Mouse (Mus musculus) intestine, embryonic 14.5 days (tissue): ENCODE measurements around the gene Creld2. TPM values are rescaled to one million over a fixed set of nuclear protein-coding genes. Genes with fewer than 3 reads are reported as not detected.
"Not testable (repeated sequence)": the region's sequence is repeated elsewhere in the genome, so short reads cannot be mapped to it uniquely, and the experiment has no call there.

Source experiments
- ATAC-seq: fragments of 200-750 bp; cut with Nextera tagmentation; replicated peaks from 2 replicates; pipeline ENCODE4 v1.8.0; 2017; ENCODE audit warnings: low read depth, moderate number of reproducible peaks, moderate TSS enrichment, moderate library complexity; ENCODE audit not compliant: low FRiP score, low TSS enrichment
- DNase-seq: peaks from one replicate; pipeline ENCODE4 v3.0.0-alpha.2; 2018; ENCODE audit warnings: low spot score
- H3K27ac ChIP-seq: fragments of 300-500 bp; sonication (generic); 2 replicates; pipeline ENCODE4 v1.5.1; 2014; ENCODE audit warnings: low read depth, mild to moderate bottlenecking, control low read depth
- H3K27me3 ChIP-seq: fragments of 300-500 bp; sonication (generic); replicated peaks from 2 replicates; pipeline ENCODE4 v1.6.1; 2014; ENCODE audit warnings: low read length, control low read depth; ENCODE audit not compliant: control insufficient read depth, insufficient read depth
- H3K36me3 ChIP-seq: fragments of 300-500 bp; sonication (generic); 2 replicates; pipeline ENCODE4 v1.6.1; 2014; ENCODE audit warnings: low read length, control low read depth; ENCODE audit not compliant: control insufficient read depth, insufficient read depth
- H3K4me1 ChIP-seq: fragments of 300-500 bp; sonication (generic); replicated peaks from 2 replicates; pipeline ENCODE4 v1.6.1; 2014; ENCODE audit warnings: low read length, control low read depth, mixed read lengths; ENCODE audit not compliant: control insufficient read depth, insufficient read depth
- H3K4me2 ChIP-seq: fragments of 300-500 bp; sonication (generic); 2 replicates; pipeline ENCODE4 v1.6.1; 2014; ENCODE audit warnings: low read length
- H3K4me3 ChIP-seq: fragments of 300-500 bp; sonication (generic); 2 replicates; pipeline ENCODE4 v1.5.1; 2014; ENCODE audit warnings: low read depth, low read length, control low read depth, mixed read lengths
- H3K9ac ChIP-seq: fragments of 300-500 bp; sonication (generic); 2 replicates; pipeline ENCODE4 v1.6.1; 2014; ENCODE audit warnings: mild to moderate bottlenecking, low read length
- H3K9me3 ChIP-seq: fragments of 300-500 bp; sonication (generic); 2 replicates; pipeline ENCODE4 v1.6.1; 2016; ENCODE audit warnings: low read length, control low read depth; ENCODE audit not compliant: control insufficient read depth
- WGBS: fragments of 180-500 bp; shearing (Covaris S2); extraction: QIAGEN DNeasy Blood & Tissue Kit; methylation state at CpG from one replicate; pipeline ENCODE4 v1.1.7; 2014; 5-methylcytosine and 5-hydroxymethylcytosine counted together
- polyA plus RNA-seq: library from polyadenylated mRNA; unstranded; fragments of >200 nt; fragmentation: Nextera tagmentation; extraction: Ambion mirVana; gene quantifications from 2 replicates; pipeline ENCODE4 v1.2.1, GENCODE M21; 2014

Gene Creld2
- polyA plus RNA-seq, 1 experiment from 2014 or later = 95.1 TPM

GRCm38 (mm10) chr15:88808121-88808520 lies 11.3 kb upstream of the Creld2 start:
- Histone ChIP-seq H3K9ac (no peak overlapping the region), H3K4me1 (no peaks in the 10 kb centered on the region), H3K27me3 (no peaks in the 10 kb centered on the region), H3K36me3 (peaks cover 48% of the 10 kb centered on the region), H3K27ac (no peak overlapping the region), H3K9me3 (no peaks in the 10 kb centered on the region), H3K4me2 (no peak overlapping the region), H3K4me3 (no peak overlapping the region)
- no peak for ATAC-seq
- no peak for DNase-seq
- WGBS = 76% methylated on average over 8 of the region's 8 CpGs

GRCm38 (mm10) chr15:88810369-88810768 lies 9.1 kb upstream of the Creld2 start:
- Histone ChIP-seq H3K4me3 (no peak overlapping the region), H3K27me3 (no peaks in the 10 kb centered on the region), H3K9me3 (no peaks in the 10 kb centered on the region), H3K9ac (no peak overlapping the region), H3K36me3 (peaks cover 57% of the 10 kb centered on the region), H3K4me1 (no peaks in the 10 kb centered on the region), H3K4me2 (no peak overlapping the region), H3K27ac (no peak overlapping the region)
- no peak for ATAC-seq
- no peak for DNase-seq
- WGBS = 88% methylated on average over 2 of the region's 2 CpGs

GRCm38 (mm10) chr15:88813262-88813661 lies 6.2 kb upstream of the Creld2 start:
- H3K9ac ChIP-seq = no peak overlapping the region
- peaks cover 51% of the 10 kb centered on the region for H3K36me3 ChIP-seq
- WGBS = 97% methylated on average over 3 of the region's 3 CpGs
- H3K4me3 ChIP-seq = no peak overlapping the region
- DNase-seq (no peak), ATAC-seq (no peak)
- H3K4me1 ChIP-seq = peaks cover under 1% of the 10 kb centered on the region
- H3K27me3 ChIP-seq = no peaks in the 10 kb centered on the region
- H3K27ac ChIP-seq = no peak overlapping the region
- no peak overlapping the region for H3K4me2 ChIP-seq
- H3K9me3 ChIP-seq = no peaks in the 10 kb centered on the region

- ATAC-seq = not testable (repeated sequence)
- peaks cover 49% of the 10 kb centered on the region for H3K36me3 ChIP-seq
These were observed 5.6 kb upstream of the Creld2 start for GRCm38 (mm10) chr15:88813873-88814272.

DNA sequence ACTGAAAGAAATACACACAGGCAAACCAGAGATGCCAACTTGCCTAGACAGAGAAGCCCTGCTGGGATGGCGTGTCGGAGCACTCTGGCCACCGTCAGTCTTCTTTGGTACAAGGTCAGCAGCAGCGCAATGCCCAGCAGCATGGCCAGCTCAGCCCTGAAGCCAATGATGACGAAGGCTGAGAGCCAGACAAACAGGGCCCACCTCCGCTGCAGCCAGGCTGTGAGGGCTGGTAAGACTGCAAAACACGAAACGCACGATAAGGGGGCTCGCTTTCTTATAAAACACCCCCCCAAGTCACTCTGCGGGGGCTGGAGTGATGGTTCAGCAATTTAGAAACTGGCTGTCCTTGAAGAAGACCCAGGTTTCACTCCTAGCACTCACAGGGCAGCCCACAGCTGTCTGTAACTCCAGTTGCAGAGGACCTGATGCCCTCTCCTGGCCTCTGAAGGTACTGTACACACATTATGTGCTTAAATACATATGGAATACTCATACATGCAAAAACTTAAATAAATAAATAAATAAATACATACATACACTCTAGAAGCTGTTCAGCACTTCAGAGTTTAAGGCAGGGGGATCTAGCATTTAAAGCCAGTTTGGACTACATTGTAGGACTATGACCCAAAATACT lies 4.9 kb upstream of the Creld2 start:
- DNase-seq = no peak

More at GRCm38 (mm10) chr15:88813873-88814272, 5.6 kb upstream of the Creld2 start:
- not testable (repeated sequence) for DNase-seq, H3K27ac ChIP-seq, H3K27me3 ChIP-seq, H3K4me2 ChIP-seq, H3K4me3 ChIP-seq, H3K4me1 ChIP-seq, H3K9me3 ChIP-seq, H3K9ac ChIP-seq
- WGBS = 86% methylated on average over 2 of the region's 2 CpGs

DNA sequence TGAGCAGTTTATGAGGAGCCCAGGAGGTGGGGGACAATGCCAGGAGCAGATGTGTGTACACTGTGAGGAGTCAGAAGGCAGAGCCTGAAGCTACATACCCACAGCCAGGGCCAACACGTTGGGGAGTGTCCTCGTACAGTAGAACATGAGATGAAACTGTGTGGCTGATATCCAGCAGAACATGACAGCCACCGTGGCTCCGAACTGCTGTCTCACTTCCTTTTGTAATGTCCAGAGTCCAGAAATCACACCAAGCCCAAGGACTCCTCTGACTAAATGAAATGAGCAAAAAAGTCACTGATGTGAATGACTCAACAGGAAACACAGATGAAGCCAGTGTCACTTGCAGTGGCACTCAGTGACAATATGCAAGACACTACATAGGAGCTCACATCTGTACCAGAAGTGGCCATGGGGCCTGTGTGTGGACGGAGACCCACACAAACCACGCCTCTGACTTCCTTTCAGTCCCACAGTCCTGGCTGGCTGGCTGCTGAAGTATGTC lies 4.2 kb upstream of the Creld2 start:
- ATAC-seq (no peak), DNase-seq (no peak)
- no peak overlapping the region for H3K4me2 ChIP-seq
- peaks cover 6% of the 10 kb centered on the region for H3K4me1 ChIP-seq
- H3K27me3 ChIP-seq = no peaks in the 10 kb centered on the region
- WGBS = 89% methylated on average over 6 of the region's 6 CpGs
- no peaks in the 10 kb centered on the region for H3K9me3 ChIP-seq
- H3K4me3 ChIP-seq = no peak overlapping the region
- H3K36me3 ChIP-seq = peaks cover 42% of the 10 kb centered on the region
- no peak overlapping the region for H3K27ac ChIP-seq
- no peak overlapping the region for H3K9ac ChIP-seq

More for the DNA sequence above, 4.9 kb upstream of the Creld2 start:
- H3K36me3 ChIP-seq = peaks cover 44% of the 10 kb centered on the region
- H3K27me3 ChIP-seq = no peaks in the 10 kb centered on the region
- H3K4me2 ChIP-seq = no peak overlapping the region
- ATAC-seq = no peak
- peaks cover 4% of the 10 kb centered on the region for H3K4me1 ChIP-seq
- 97% methylated on average over 11 of the region's 11 CpGs for WGBS
- no peaks in the 10 kb centered on the region for H3K9me3 ChIP-seq
- no peak overlapping the region for H3K27ac ChIP-seq
- H3K9ac ChIP-seq = no peak overlapping the region
- H3K4me3 ChIP-seq = no peak overlapping the region

GRCm38 (mm10) chr15:88819906-88820303 lies 459 bp downstream of the Creld2 start:
- Histone ChIP-seq H3K9ac (peak overlapping the region; percentile 81), H3K27me3 (no peaks in the 10 kb centered on the region), H3K36me3 (peaks cover 43% of the 10 kb centered on the region), H3K4me1 (peaks cover 14% of the 10 kb centered on the region), H3K4me2 (peak overlapping the region; percentile 94), H3K9me3 (no peaks in the 10 kb centered on the region), H3K4me3 (peak overlapping the region; percentile 86), H3K27ac (no peak overlapping the region)
- 1% methylated on average over 23 of the region's 23 CpGs for WGBS
- DNase-seq (no peak), ATAC-seq (no peak)

GRCm38 (mm10) chr15:88821403-88821802 lies 2.0 kb downstream of the Creld2 start:
- Histone ChIP-seq H3K9ac (no peak overlapping the region), H3K4me2 (no peak overlapping the region), H3K36me3 (peaks cover 44% of the 10 kb centered on the region), H3K9me3 (no peaks in the 10 kb centered on the region), H3K27ac (no peak overlapping the region), H3K27me3 (no peaks in the 10 kb centered on the region), H3K4me1 (peaks cover 14% of the 10 kb centered on the region), H3K4me3 (no peak overlapping the region)
- ATAC-seq (no peak), DNase-seq (no peak)
- WGBS = 89% methylated on average over 7 of the region's 7 CpGs

GRCm38 (mm10) chr15:88822513-88822912 lies 3.1 kb downstream of the Creld2 start:
- H3K27me3 ChIP-seq = no peaks in the 10 kb centered on the region
- WGBS = 91% methylated on average over 7 of the region's 7 CpGs
- H3K4me1 ChIP-seq = peaks cover 14% of the 10 kb centered on the region
- no peak for DNase-seq
- no peak overlapping the region for H3K9ac ChIP-seq
- H3K27ac ChIP-seq = no peak overlapping the region
- no peak overlapping the region for H3K4me3 ChIP-seq
- peaks cover 46% of the 10 kb centered on the region for H3K36me3 ChIP-seq
- no peak overlapping the region for H3K4me2 ChIP-seq
- H3K9me3 ChIP-seq = no peaks in the 10 kb centered on the region
- no peak for ATAC-seq
